Mouse (Mus musculus): ENCODE measurements at regions not wholly inside any gene's neighbourhood (a gene's known extent, or its start where the extent isn't known, plus 50 kb on each side); places are given as distances from the start of the nearest gene placed in this dataset.

DNA sequence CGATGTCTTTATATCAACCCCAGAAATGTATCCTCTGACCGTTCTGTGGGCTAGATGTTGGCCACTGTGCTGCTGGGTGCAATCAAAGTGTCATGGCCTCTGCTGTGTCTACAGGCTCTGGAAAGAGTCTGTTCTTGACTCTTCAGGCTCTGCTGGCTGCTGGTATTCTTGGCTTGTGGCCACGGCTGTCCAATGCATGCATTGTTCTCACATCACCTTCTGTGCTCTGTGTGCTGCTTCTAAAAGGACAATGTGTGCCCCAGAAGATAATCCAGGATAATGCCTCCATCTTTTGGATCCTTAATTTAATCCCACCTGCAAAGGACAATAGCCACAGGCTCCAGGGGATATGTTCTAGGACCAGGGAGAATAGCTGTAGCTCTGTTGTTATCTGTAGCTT, 77.5 kb upstream of the Dapl1 start:
- Histone ChIP-seq H3K36me3 (replicated peaks) (no peaks in the 10 kb centered on the region), H3K9me3 (0 out of 2 replicates have a peak, but pooled peaks cover 3% of the 10 kb centered on the region), H3K27me3 (no peaks in the 10 kb centered on the region), H3K27ac (no peak overlapping the region), H3K4me3 (replicated peaks) (no peak overlapping the region), H3K4me2 (no peak overlapping the region), H3K4me1 (no peaks in the 10 kb centered on the region), H3K9ac (no peak overlapping the region)
- no peak for ATAC-seq (ENCODE audit: low FRiP score)
- whole genome bisulfite sequencing = 82% methylated on average over 3 of the region's 3 CpGs

DNA sequence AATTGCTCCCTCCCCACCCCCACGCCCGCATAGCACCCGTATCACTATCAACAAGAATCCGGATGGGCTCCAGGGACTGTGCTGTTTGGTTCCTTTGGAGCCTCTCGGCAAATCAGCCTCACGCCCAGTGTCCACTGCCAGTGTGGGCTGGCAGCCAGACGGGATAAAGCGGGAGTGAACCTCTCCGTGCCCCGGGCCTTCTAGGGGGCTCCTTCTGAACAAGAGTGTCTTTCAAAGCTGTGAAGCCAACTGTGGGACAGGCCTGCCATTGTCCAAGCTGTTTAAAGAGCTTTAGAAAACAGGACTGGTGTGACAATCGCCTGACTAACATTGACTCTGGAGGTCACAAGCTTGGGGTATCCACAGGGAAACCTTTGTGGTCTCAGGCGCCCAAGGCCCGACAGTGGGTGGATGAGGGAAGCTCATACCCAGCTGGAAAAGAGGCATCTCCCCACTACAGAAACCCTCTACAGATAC, 76.9 kb upstream of the Dapl1 start:
- Histone ChIP-seq H3K4me2 (no peak overlapping the region), H3K9ac (no peak overlapping the region), H3K4me3 (replicated peaks) (no peak overlapping the region), H3K4me1 (no peaks in the 10 kb centered on the region), H3K27me3 (no peaks in the 10 kb centered on the region), H3K27ac (no peak overlapping the region), H3K9me3 (0 out of 2 replicates have a peak, but pooled peaks cover 3% of the 10 kb centered on the region), H3K36me3 (replicated peaks) (no peaks in the 10 kb centered on the region)
- WGBS = 75% methylated on average over 13 of the region's 13 CpGs
- ATAC-seq (ENCODE audit: low FRiP score) = no peak

- no peak overlapping the region for H3K27ac ChIP-seq
- H3K27me3 ChIP-seq = no peaks in the 10 kb centered on the region
- no peak overlapping the region for H3K4me2 ChIP-seq
- no peak for ATAC-seq (ENCODE audit: low FRiP score)
- WGBS = 88% methylated on average over 10 of the region's 10 CpGs
- H3K9ac ChIP-seq = no peak overlapping the region
- no peak overlapping the region for H3K4me3 ChIP-seq (replicated peaks)
- 0 out of 2 replicates have a peak, but pooled peaks cover 3% of the 10 kb centered on the region for H3K9me3 ChIP-seq
- no peaks in the 10 kb centered on the region for H3K4me1 ChIP-seq
- H3K36me3 ChIP-seq (replicated peaks) = no peaks in the 10 kb centered on the region
Observed at GRCm38 (mm10) chr2:59408040-59408587, 76.3 kb upstream of the Dapl1 start.

- Histone ChIP-seq H3K9me3 (0 out of 2 replicates have a peak, but pooled peaks cover under 1% of the 10 kb centered on the region), H3K4me1 (peaks cover 10% of the 10 kb centered on the region; the same call in 1 of the 2 replicates), H3K27me3 (no peaks in the 10 kb centered on the region), H3K36me3 (replicated peaks) (no peaks in the 10 kb centered on the region), H3K4me3 (replicated peaks) (no peak overlapping the region), H3K9ac (no peak overlapping the region), H3K27ac (no peak overlapping the region), H3K4me2 (no peak overlapping the region)
- WGBS = 83% methylated on average over 9 of the region's 9 CpGs
- ATAC-seq (ENCODE audit: low FRiP score) = no peak
Observed at GRCm38 (mm10) chr2:59414612-59415011, 69.8 kb upstream of the Dapl1 start.

DNA sequence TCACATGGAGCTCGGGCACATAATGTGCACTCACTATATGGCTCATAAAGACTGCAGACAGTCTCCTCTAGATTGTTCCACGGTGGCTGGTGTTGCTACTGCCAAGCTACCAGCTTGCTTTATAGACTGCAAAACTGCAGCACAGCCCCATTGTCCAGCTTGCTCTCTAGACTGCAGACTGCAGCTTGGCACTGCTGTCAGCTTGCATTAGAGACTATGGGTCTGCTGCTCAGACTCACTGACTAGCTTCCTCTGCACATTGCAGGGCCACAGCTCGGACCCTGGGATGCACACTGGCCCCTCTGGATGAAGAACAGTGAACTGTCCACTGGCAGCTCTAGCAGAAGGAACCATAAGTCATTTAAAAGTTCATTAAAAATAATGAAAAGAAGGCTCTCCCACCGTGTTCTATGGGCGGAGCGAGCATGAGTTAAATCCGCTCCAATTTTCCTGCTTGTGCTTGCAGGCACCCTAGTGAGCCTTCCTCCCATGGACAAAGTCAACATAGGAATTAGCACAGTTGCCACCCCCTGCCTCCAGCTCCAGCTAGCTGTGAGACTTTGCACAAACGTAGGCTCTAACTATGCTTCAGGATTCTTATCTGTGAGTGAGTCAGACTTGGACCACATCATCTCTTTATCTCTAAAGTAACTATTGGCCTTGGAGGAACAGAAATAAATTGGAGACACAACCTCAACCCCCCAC, 67.8 kb upstream of the Dapl1 start:
- H3K4me1 ChIP-seq = peaks cover 10% of the 10 kb centered on the region; the same call in 1 of the 2 replicates
- H3K27me3 ChIP-seq = no peaks in the 10 kb centered on the region
- H3K9me3 ChIP-seq = no peaks in the 10 kb centered on the region
- no peak overlapping the region for H3K4me2 ChIP-seq
- H3K4me3 ChIP-seq (replicated peaks) = no peak overlapping the region
- WGBS = 49% methylated on average over 8 of the region's 8 CpGs
- no peak overlapping the region for H3K9ac ChIP-seq
- ATAC-seq (ENCODE audit: low FRiP score) = no peak
- H3K27ac ChIP-seq = no peak overlapping the region
- no peaks in the 10 kb centered on the region for H3K36me3 ChIP-seq (replicated peaks)

GRCm38 (mm10) chr2:59417384-59417955, 67.0 kb upstream of the Dapl1 start:
- no peak for ATAC-seq (ENCODE audit: low FRiP score)
- no peak overlapping the region for H3K4me2 ChIP-seq
- WGBS = 82% methylated on average over 11 of the region's 11 CpGs
- no peak overlapping the region for H3K4me3 ChIP-seq (replicated peaks)
- H3K4me1 ChIP-seq = peaks cover 10% of the 10 kb centered on the region; the same call in 1 of the 2 replicates
- no peak overlapping the region for H3K9ac ChIP-seq
- H3K27me3 ChIP-seq = no peaks in the 10 kb centered on the region
- no peak overlapping the region for H3K27ac ChIP-seq
- H3K9me3 ChIP-seq = no peaks in the 10 kb centered on the region
- no peaks in the 10 kb centered on the region for H3K36me3 ChIP-seq (replicated peaks)

- ATAC-seq (ENCODE audit: low FRiP score) = no peak
- 69% methylated on average over 5 of the region's 5 CpGs for WGBS
- Histone ChIP-seq H3K36me3 (replicated peaks) (no peaks in the 10 kb centered on the region), H3K27me3 (no peaks in the 10 kb centered on the region), H3K9me3 (no peaks in the 10 kb centered on the region), H3K27ac (no peak overlapping the region), H3K4me1 (peaks cover 10% of the 10 kb centered on the region; the same call in 1 of the 2 replicates), H3K9ac (no peak overlapping the region), H3K4me2 (no peak overlapping the region), H3K4me3 (replicated peaks) (no peak overlapping the region)
Observed at GRCm38 (mm10) chr2:59420496-59420895, 64.0 kb upstream of the Dapl1 start.

- 79% methylated on average over 10 of the region's 10 CpGs for WGBS
- no peaks in the 10 kb centered on the region for H3K9me3 ChIP-seq
- H3K36me3 ChIP-seq (replicated peaks) = no peaks in the 10 kb centered on the region
- no peaks in the 10 kb centered on the region for H3K27me3 ChIP-seq
- H3K4me3 ChIP-seq (replicated peaks) = no peak overlapping the region
- H3K9ac ChIP-seq = no peak overlapping the region
- no peak overlapping the region for H3K4me2 ChIP-seq
- H3K27ac ChIP-seq = no peak overlapping the region
- no peak for ATAC-seq (ENCODE audit: low FRiP score)
- no peaks in the 10 kb centered on the region for H3K4me1 ChIP-seq
Observed at GRCm38 (mm10) chr2:59422291-59423242, 61.9 kb upstream of the Dapl1 start.

GRCm38 (mm10) chr2:59424205-59424604, 60.2 kb upstream of the Dapl1 start:
- Histone ChIP-seq H3K27ac (no peak overlapping the region), H3K9ac (no peak overlapping the region), H3K36me3 (replicated peaks) (no peaks in the 10 kb centered on the region), H3K9me3 (no peaks in the 10 kb centered on the region), H3K4me1 (no peaks in the 10 kb centered on the region), H3K27me3 (no peaks in the 10 kb centered on the region), H3K4me3 (replicated peaks) (no peak overlapping the region), H3K4me2 (no peak overlapping the region)
- WGBS = 92% methylated on average over 2 of the region's 2 CpGs
- no peak for ATAC-seq (ENCODE audit: low FRiP score)

DNA sequence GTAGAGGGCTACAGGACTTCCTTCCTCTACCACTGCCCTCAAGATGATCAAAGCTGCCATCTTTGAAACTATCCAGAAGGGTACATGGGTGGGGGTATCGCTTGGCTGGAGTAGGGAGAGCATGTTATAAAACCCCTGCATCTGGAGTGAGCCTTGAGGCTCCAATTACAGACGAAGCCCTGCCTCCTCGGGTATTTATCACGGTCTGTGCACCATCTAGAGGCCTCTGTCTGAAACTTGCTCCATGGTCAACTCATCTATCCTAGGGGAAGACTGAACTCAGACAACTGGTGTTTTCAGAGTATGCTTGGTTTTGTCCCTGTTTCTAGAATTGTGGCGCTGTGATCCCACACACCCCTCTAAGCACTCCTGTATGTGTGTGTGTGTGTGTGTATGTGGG, 59.7 kb upstream of the Dapl1 start:
- Histone ChIP-seq H3K4me3 (replicated peaks) (no peak overlapping the region), H3K9me3 (no peaks in the 10 kb centered on the region), H3K4me1 (no peaks in the 10 kb centered on the region), H3K9ac (no peak overlapping the region), H3K27ac (no peak overlapping the region), H3K4me2 (no peak overlapping the region), H3K36me3 (replicated peaks) (no peaks in the 10 kb centered on the region), H3K27me3 (no peaks in the 10 kb centered on the region)
- 60% methylated on average over 5 of the region's 5 CpGs for WGBS
- ATAC-seq (ENCODE audit: low FRiP score) = 0 out of 2 replicates have a peak, but pooled peaks have one; percentile 27

GRCm38 (mm10) chr2:59425876-59426275, 58.6 kb upstream of the Dapl1 start:
- no peak overlapping the region for H3K4me3 ChIP-seq (replicated peaks)
- no peak overlapping the region for H3K4me2 ChIP-seq
- no peaks in the 10 kb centered on the region for H3K4me1 ChIP-seq
- H3K27me3 ChIP-seq = no peaks in the 10 kb centered on the region
- H3K27ac ChIP-seq = no peak overlapping the region
- H3K9me3 ChIP-seq = no peaks in the 10 kb centered on the region
- no peak for ATAC-seq (ENCODE audit: low FRiP score)
- WGBS = 93% methylated on average over 4 of the region's 4 CpGs
- H3K36me3 ChIP-seq (replicated peaks) = no peaks in the 10 kb centered on the region
- no peak overlapping the region for H3K9ac ChIP-seq

GRCm38 (mm10) chr2:59431466-59431865, 53.0 kb upstream of the Dapl1 start:
- no peak for ATAC-seq (ENCODE audit: low FRiP score)
- Histone ChIP-seq H3K36me3 (replicated peaks) (no peaks in the 10 kb centered on the region), H3K9me3 (no peaks in the 10 kb centered on the region), H3K9ac (no peak overlapping the region), H3K27ac (no peak overlapping the region), H3K27me3 (no peaks in the 10 kb centered on the region), H3K4me2 (no peak overlapping the region), H3K4me3 (replicated peaks) (no peak overlapping the region), H3K4me1 (no peaks in the 10 kb centered on the region)
- WGBS = 94% methylated on average over 5 of the region's 5 CpGs
